Mouse (Mus musculus) G1E (cell line): ENCODE measurements around the gene Slc12a6. TPM values are rescaled to one million over a fixed set of nuclear protein-coding genes. Genes with fewer than 3 reads are reported as not detected.
A peak's percentile ranks its signal among the peaks of the same experiment; 100 is the strongest.

Experiments
- ATAC-seq: 2 replicates; pipeline ENCODE4 v1.8.0; 2016; ENCODE audit warnings: mild to moderate bottlenecking; ENCODE audit not compliant: insufficient number of reproducible peaks, poor library complexity, low FRiP score, severe bottlenecking; ENCODE audit errors: extremely low read depth
- DNase-seq: peaks from one replicate; pipeline ENCODE4 v3.0.0; 2012; ENCODE audit warnings: low spot score
- H3K27me3 ChIP-seq: 2 replicates; pipeline ENCODE4 v1.6.1; 2012; ENCODE audit warnings: mild to moderate bottlenecking, low read length, inconsistent platforms; ENCODE audit not compliant: insufficient read depth
- H3K36me3 ChIP-seq: replicated peaks from 2 replicates; pipeline ENCODE3; 2012; ENCODE audit warnings: mild to moderate bottlenecking, inconsistent platforms
- H3K4me1 ChIP-seq: 2 replicates; pipeline ENCODE4 v1.6.1; 2012; ENCODE audit warnings: low read depth, low read length, inconsistent platforms, mixed read lengths; ENCODE audit not compliant: insufficient read depth
- H3K4me3 ChIP-seq: 2 replicates; pipeline ENCODE4 v1.5.1; 2012; ENCODE audit warnings: low read depth, mild to moderate bottlenecking, inconsistent platforms, low read length, moderate library complexity, mixed read lengths
- H3K9me3 ChIP-seq: replicated peaks from 2 replicates; pipeline ENCODE4 v1.6.1; 2012; ENCODE audit warnings: inconsistent platforms
- CTCF ChIP-seq: IDR thresholded peaks from 2 replicates; pipeline ENCODE4 v1.5.1; 2012; ENCODE audit warnings: low read depth, low read length, inconsistent platforms, mixed read lengths
- GATA1 ChIP-seq: IDR thresholded peaks from 2 replicates; pipeline ENCODE4 v1.6.1; 2012; ENCODE audit warnings: borderline replicate concordance, low read length, inconsistent platforms, mixed read lengths
- GATA2 ChIP-seq: IDR thresholded peaks from 2 replicates; pipeline ENCODE4 v1.6.1; 2012; ENCODE audit warnings: low read depth, low read length, inconsistent platforms, borderline replicate concordance
- POLR2AphosphoS5 ChIP-seq: IDR thresholded peaks from 2 replicates; pipeline ENCODE4 v1.6.1; 2012; ENCODE audit warnings: low read depth, low read length, inconsistent platforms; ENCODE audit not compliant: insufficient replicate concordance
- TAL1 ChIP-seq: conservative IDR thresholded peaks from 2 replicates; pipeline ENCODE4 v1.6.1; 2012; ENCODE audit warnings: low read depth, low read length, inconsistent platforms, mixed read lengths
- polyA plus RNA-seq: library from polyadenylated mRNA; stranded (reverse); fragments of >175 nt; gene quantifications from 2 replicates; pipeline ENCODE4 v1.2.3, GENCODE M21; 2012
- total RNA-seq, 2 experiments: library from RNA; stranded (forward) in 1 of 2; stranded (reverse) in 1 of 2; fragments of 200-1000 nt in 1 of 2; fragments of >200 nt in 1 of 2; fragmentation: Nextera tagmentation in 1 of 2; gene quantifications; 2 replicates each; pipeline ENCODE4 v1.2.3; 2014 to 2017

Slc12a6 gene
- total and polyA plus RNA-seq, 3 experiments: 4.2 to 55.9 (median 50.5) TPM

- H3K36me3 ChIP-seq: no peaks in the 10 kb centered on the region
- TF ChIP-seq TAL1 (no peak), POLR2AphosphoS5 (no peak), GATA2 (no peak), CTCF (no peak), GATA1 (no peak)
- H3K4me1 ChIP-seq: peaks cover 11% of the 10 kb centered on the region
- no peak for DNase-seq
- ATAC-seq: no peak
- no peaks in the 10 kb centered on the region for H3K9me3 ChIP-seq
- no peaks in the 10 kb centered on the region for H3K27me3 ChIP-seq
- H3K4me3 ChIP-seq: no peak overlapping the region
Observed at GRCm38 (mm10) chr2:112287059-112287458, 21.4 kb downstream of the Slc12a6 start.

GRCm38 (mm10) chr2:112289507-112289906 is 23.9 kb downstream of the Slc12a6 start:
- Histone ChIP-seq H3K4me3 (no peak overlapping the region), H3K4me1 (peaks cover 4% of the 10 kb centered on the region), H3K27me3 (no peaks in the 10 kb centered on the region), H3K9me3 (no peaks in the 10 kb centered on the region), H3K36me3 (no peaks in the 10 kb centered on the region)
- ATAC-seq (no peak), DNase-seq (no peak)
- TF ChIP-seq GATA2: no peak

DNA sequence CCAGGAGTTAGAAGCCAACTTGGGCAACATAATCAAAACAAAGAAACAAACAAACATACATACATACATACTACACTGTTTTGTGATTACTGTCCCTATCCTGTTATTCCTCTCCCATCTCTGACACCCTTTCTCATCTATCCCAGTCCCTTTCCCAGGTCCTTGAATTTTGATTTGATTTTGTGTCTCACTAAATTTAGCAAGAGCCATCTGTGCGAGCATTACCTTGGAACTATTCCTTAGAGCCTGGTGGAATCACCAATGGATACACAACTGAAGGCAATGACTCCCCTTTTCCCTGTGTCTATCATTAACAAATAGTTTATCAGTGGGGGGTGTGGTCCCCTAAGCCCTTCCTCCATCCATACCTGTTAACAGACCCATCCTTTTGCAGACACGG is 27.2 kb downstream of the Slc12a6 start:
- no peaks in the 10 kb centered on the region for H3K27me3 ChIP-seq
- peaks cover 2% of the 10 kb centered on the region for H3K36me3 ChIP-seq
- no peak overlapping the region for H3K4me3 ChIP-seq
- no peak for ATAC-seq
- H3K9me3 ChIP-seq: no peaks in the 10 kb centered on the region
- TF ChIP-seq CTCF: no peak
- TF ChIP-seq GATA2: no peak
- no peak for TF ChIP-seq GATA1
- no peak for TF ChIP-seq POLR2AphosphoS5
- TF ChIP-seq TAL1: no peak
- no peaks in the 10 kb centered on the region for H3K4me1 ChIP-seq
- DNase-seq: no peak

DNA sequence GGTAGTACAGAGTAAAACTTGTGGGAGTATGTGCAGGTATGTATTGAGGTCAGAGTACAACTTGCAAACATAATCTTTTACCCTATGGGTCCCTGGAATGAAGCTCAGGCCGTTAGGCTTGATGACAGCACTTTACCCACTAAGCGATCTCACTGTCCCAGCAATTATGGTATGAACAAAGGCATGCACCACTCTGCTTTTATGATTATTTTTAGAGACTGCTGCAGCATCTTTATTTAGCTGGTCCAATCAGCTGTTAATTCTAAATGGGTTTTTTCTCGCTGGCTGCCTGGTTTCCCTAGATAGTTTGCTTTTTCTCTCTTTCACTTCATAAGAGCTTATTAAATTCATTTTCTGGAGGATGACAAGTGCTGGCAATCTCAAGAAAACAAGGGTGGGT is 30.6 kb downstream of the Slc12a6 start:
- ATAC-seq: no peak

DNA sequence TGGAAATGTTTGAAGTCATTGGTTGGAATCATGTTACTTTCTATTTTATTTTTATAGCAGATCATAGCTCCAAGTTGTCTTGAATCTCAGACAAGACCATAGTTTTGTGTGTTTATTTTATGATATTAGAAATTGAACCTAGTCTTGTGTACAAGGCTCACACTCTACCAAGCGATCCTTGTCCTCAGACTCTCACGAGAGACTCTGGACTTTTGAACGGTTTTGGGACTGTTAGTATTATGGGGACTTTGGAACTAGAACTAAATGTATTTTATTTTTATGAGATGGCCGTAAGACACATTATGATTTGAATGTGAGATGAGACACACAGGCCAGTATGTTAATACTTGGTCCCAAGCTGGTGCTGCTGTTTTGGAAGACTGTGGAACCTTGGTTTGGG is 32.6 kb downstream of the Slc12a6 start:
- no peaks in the 10 kb centered on the region for H3K27me3 ChIP-seq
- H3K36me3 ChIP-seq: peaks cover 2% of the 10 kb centered on the region
- H3K9me3 ChIP-seq: no peaks in the 10 kb centered on the region
- DNase-seq (no peak), ATAC-seq (no peak)
- H3K4me3 ChIP-seq: no peak overlapping the region
- no peak for TF ChIP-seq GATA1
- no peak for TF ChIP-seq CTCF
- no peak for TF ChIP-seq TAL1
- no peak for TF ChIP-seq GATA2
- no peak for TF ChIP-seq POLR2AphosphoS5
- no peaks in the 10 kb centered on the region for H3K4me1 ChIP-seq

More for the DNA sequence above, 30.6 kb downstream of the Slc12a6 start:
- no peak overlapping the region for H3K4me3 ChIP-seq
- H3K36me3 ChIP-seq: peaks cover 2% of the 10 kb centered on the region
- H3K9me3 ChIP-seq: no peaks in the 10 kb centered on the region
- no peaks in the 10 kb centered on the region for H3K27me3 ChIP-seq
- DNase-seq: no peak
- H3K4me1 ChIP-seq: no peaks in the 10 kb centered on the region
- no peak for TF ChIP-seq TAL1
- no peak for TF ChIP-seq CTCF
- TF ChIP-seq POLR2AphosphoS5: no peak
- no peak for TF ChIP-seq GATA1
- no peak for TF ChIP-seq GATA2

GRCm38 (mm10) chr2:112308671-112309070 is 43.0 kb downstream of the Slc12a6 start:
- Histone ChIP-seq H3K4me3 (no peak overlapping the region), H3K27me3 (no peaks in the 10 kb centered on the region), H3K9me3 (no peaks in the 10 kb centered on the region), H3K36me3 (no peaks in the 10 kb centered on the region), H3K4me1 (no peaks in the 10 kb centered on the region; the same call in 1 of the 2 replicates)
- no peak for DNase-seq
- no peak for ATAC-seq
- no peak for TF ChIP-seq GATA1
- no peak for TF ChIP-seq POLR2AphosphoS5
- no peak for TF ChIP-seq CTCF
- no peak for TF ChIP-seq TAL1
- TF ChIP-seq GATA2: no peak

GRCm38 (mm10) chr2:112309161-112309600 is 43.6 kb downstream of the Slc12a6 start:
- DNase-seq (no peak), ATAC-seq (0 out of 2 replicates have a peak, but pooled peaks have one; percentile 15)
- no peaks in the 10 kb centered on the region; the same call in 1 of the 2 replicates for H3K4me1 ChIP-seq
- no peaks in the 10 kb centered on the region for H3K9me3 ChIP-seq
- H3K36me3 ChIP-seq: no peaks in the 10 kb centered on the region
- TF ChIP-seq CTCF (no peak), GATA2 (no peak), TAL1 (no peak), POLR2AphosphoS5 (no peak), GATA1 (no peak)
- no peaks in the 10 kb centered on the region for H3K27me3 ChIP-seq
- no peak overlapping the region for H3K4me3 ChIP-seq
